Mouse (Mus musculus) liver, adult 2 months (tissue): Measurements from ENCODE around the gene Zbtb9. TPM values are rescaled to one million over a fixed set of nuclear protein-coding genes. Genes with fewer than 3 reads are reported as not detected.
A peak's percentile ranks its signal among the peaks of the same experiment; 100 is the strongest.

ENCODE experiments used
- DNase-seq: peaks from one replicate; pipeline ENCODE4 v3.0.0-alpha.2; 2011; ENCODE audit warnings: low read depth, low spot score; ENCODE audit errors: extremely low read depth
- H3K27ac ChIP-seq: fragments of 200-500 bp; replicated peaks from 2 replicates; pipeline ENCODE4 v1.5.1; 2012; ENCODE audit warnings: low read depth, mild to moderate bottlenecking, control low read depth, inconsistent platforms, low read length; ENCODE audit not compliant: insufficient read depth
- H3K27me3 ChIP-seq: fragments of 200-500 bp; 2 replicates; pipeline ENCODE4 v1.6.1; 2012; ENCODE audit warnings: mild to moderate bottlenecking, moderate library complexity, low read length, inconsistent platforms; ENCODE audit not compliant: control insufficient read depth, insufficient read depth
- H3K36me3 ChIP-seq: fragments of 200-500 bp; 2 replicates; pipeline ENCODE4 v1.6.1; 2012; ENCODE audit warnings: low read length, inconsistent platforms; ENCODE audit not compliant: control insufficient read depth, insufficient read depth
- H3K4me1 ChIP-seq: fragments of 200-500 bp; 2 replicates; pipeline ENCODE4 v1.6.1; 2011; ENCODE audit warnings: low read length; ENCODE audit not compliant: control insufficient read depth, insufficient read depth
- H3K4me3 ChIP-seq: fragments of 200-500 bp; 2 replicates; pipeline ENCODE4 v1.5.1; 2011; ENCODE audit warnings: low read depth, mild to moderate bottlenecking, control low read depth, low read length, moderate library complexity; ENCODE audit not compliant: insufficient read depth
- H3K79me2 ChIP-seq: fragments of 200-500 bp; 2 replicates; pipeline ENCODE4 v1.6.1; 2012; ENCODE audit warnings: inconsistent platforms, mild to moderate bottlenecking, low read length, moderate library complexity; ENCODE audit not compliant: control insufficient read depth, insufficient read depth
- H3K9ac ChIP-seq: fragments of 200-500 bp; 2 replicates; pipeline ENCODE4 v1.6.1; 2012; ENCODE audit warnings: low read depth, mild to moderate bottlenecking, control low read depth, inconsistent platforms, low read length
- CTCF ChIP-seq: fragments of 200-500 bp; IDR thresholded peaks from 2 replicates; pipeline ENCODE4 v1.5.1; 2011; ENCODE audit warnings: low read depth, low read length, control low read depth
- POLR2A ChIP-seq: fragments of 200-500 bp; IDR thresholded peaks from 2 replicates; pipeline ENCODE4 v1.6.1; 2011; ENCODE audit warnings: low read length, control low read depth; ENCODE audit not compliant: insufficient read depth; ENCODE audit errors: extremely low read depth
- WGBS: fragments of 180-500 bp; shearing (Covaris S2); methylation state at CpG from one replicate; pipeline ENCODE4 v1.1.7; 2018; 5-methylcytosine and 5-hydroxymethylcytosine counted together
- polyA plus RNA-seq: library from polyadenylated mRNA; depleted of rRNA; stranded (reverse); fragments of >200 nt; gene quantifications from 2 replicates; pipeline ENCODE4 v1.2.3, GENCODE M21; 2012
- total RNA-seq: library from RNA; depleted of rRNA; stranded (reverse); fragments of >200 nt; gene quantifications from 2 replicates; pipeline ENCODE4 v1.2.3, GENCODE M21; 2014

Zbtb9 gene
- total and polyA plus RNA-seq, 2 experiments = 3.3 to 3.6 TPM

DNA sequence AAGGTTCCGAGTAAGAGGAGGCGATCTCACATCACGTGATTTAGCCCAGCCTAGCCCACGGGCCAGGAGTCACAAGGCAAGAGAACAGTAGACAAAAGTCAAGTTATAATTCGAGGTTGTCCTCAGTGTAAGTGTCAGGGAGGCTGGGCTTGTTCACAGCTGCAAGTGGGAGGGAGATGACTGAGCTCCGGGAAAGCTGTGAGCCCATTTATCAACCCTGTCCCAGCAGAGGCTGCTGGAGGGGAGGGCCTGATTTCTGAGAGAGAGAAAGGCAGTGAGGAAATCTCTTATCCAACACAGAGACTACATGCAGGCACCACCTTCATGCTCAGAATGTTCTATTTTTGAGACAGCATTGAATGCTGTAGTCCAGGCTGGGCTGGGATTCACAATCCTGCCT is 39.9 kb downstream of the Zbtb9 start:
- no peak for TF ChIP-seq CTCF
- TF ChIP-seq POLR2A = no peak
- 63% methylated on average over 6 of the region's 6 CpGs for WGBS
- H3K9ac ChIP-seq = no peak overlapping the region
- H3K4me3 ChIP-seq = no peak overlapping the region
- no peak for DNase-seq
- no peaks in the 10 kb centered on the region for H3K79me2 ChIP-seq
- H3K4me1 ChIP-seq = no peaks in the 10 kb centered on the region
- no peaks in the 10 kb centered on the region for H3K36me3 ChIP-seq
- no peaks in the 10 kb centered on the region for H3K27me3 ChIP-seq
- H3K27ac ChIP-seq = no peak overlapping the region

DNA sequence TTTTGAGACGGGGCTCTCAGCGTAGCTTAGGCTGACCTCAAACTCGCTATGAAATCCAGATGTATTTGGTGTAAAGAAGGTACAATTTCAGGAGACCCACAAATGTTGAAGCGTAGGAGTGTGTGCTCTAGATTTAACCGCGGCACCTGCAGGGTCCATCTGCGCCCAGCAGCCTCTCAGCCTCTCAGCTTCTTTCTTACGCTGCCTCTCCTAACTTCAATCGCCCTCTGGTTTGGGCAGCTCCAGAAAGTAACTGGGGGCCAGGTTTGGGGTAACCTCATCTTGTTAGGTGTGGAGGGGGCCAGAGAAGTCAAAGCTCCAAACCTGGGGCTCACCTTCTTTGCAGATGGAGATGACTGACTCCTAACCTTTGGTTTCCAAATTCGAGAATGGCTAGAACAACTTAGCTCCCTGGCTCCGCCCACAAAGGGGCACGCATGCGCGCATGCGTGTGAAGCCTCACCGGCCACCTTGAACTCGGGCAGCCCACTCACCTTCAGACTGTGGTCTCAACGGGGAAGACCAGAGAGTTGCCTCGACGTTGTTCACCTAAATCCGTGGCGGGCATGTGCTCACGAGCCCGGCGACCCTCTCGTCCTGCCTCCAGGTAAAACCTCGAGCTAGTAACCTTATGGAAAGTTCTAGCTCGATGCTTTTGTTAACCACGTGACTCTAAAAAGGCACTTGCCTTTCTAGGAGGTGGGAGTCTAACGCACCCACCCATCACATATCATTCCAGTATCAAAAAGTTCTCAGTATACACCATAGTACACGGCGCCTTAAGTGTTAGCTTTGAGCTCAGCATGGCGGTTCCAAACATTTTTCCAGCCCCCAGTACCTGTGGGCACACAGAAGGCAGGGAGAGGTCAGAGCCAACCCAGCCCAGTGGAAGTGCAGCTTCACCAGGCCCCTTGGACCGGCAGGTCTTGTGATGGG is 44.9 kb downstream of the Zbtb9 start:
- no peak for TF ChIP-seq POLR2A
- no peak for TF ChIP-seq CTCF
- DNase-seq = peak; percentile 69
- peak overlapping the region; percentile 73 for H3K4me3 ChIP-seq
- no peaks in the 10 kb centered on the region for H3K79me2 ChIP-seq
- no peaks in the 10 kb centered on the region; the same call in 1 of the 2 replicates for H3K36me3 ChIP-seq
- no peaks in the 10 kb centered on the region for H3K27me3 ChIP-seq
- H3K9ac ChIP-seq = peak overlapping the region; percentile 74
- peaks cover 5% of the 10 kb centered on the region; the same call in 1 of the 2 replicates for H3K4me1 ChIP-seq
- peak overlapping the region; percentile 55 for H3K27ac ChIP-seq
- 8% methylated on average over 34 of the region's 34 CpGs for WGBS

DNA sequence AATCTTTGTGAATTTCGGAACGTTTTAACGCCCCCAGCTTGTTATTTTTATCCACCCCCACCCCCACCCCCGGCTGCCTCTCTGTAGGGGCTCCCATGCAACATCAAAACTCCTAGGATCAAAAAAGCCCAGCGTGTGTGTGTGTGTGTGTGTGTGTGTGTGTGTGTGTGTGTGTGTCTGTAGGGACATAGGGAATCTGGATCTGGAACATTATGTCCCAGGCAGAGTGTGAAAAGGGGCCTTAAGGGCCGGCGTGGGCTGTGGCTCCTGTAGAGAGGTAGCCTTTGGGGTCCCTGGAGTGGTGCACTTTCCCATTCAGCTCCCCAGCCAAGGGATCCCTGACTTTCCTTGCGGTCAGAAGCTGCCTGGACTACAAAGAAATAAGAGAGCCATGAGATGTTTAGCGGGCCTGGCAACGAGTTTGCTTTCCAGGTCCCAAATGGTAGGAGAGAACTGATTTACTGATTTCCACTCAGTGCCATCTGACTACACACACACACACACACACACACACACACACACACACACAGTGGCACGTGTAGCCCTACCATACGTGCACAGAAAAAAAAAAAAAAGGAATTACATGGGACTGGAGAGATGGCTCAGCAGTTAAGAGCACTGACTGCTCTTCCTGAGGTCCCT is 45.7 kb downstream of the Zbtb9 start:
- TF ChIP-seq CTCF = no peak
- TF ChIP-seq POLR2A = no peak
- Histone ChIP-seq H3K9ac (peak overlapping the region; percentile 1), H3K4me1 (peaks cover 5% of the 10 kb centered on the region; the same call in 1 of the 2 replicates), H3K4me3 (peak overlapping the region; percentile 73; the same call in 1 of the 2 replicates), H3K27ac (no peak overlapping the region), H3K79me2 (no peaks in the 10 kb centered on the region), H3K27me3 (no peaks in the 10 kb centered on the region), H3K36me3 (no peaks in the 10 kb centered on the region; the same call in 1 of the 2 replicates)
- WGBS = 49% methylated on average over 12 of the region's 12 CpGs
- DNase-seq = peak; percentile 28

DNA sequence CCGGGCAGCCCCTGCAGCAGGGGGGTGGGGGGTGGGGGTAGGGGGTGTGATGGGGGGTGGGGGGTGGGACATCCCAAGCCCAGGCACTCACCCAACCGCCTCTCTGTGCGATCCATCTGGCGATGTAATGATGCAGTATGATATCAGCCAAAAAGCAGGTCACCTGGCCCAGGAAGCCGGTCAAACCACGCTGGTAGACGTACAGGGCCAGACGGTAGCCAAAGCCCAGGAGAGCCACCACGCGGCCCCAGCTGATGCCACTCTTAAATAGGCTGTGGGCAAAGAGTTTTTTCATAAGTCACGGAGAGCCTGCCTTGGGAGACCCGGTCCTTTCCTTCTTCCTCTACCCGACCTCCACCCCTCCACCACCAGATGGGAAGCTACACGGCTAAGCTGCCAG is 48.1 kb downstream of the Zbtb9 start:
- no peak for DNase-seq
- TF ChIP-seq POLR2A = no peak
- TF ChIP-seq CTCF = no peak
- no peak overlapping the region for H3K4me3 ChIP-seq
- 0 out of 2 replicates have a peak, but pooled peaks cover under 1% of the 10 kb centered on the region for H3K79me2 ChIP-seq
- H3K36me3 ChIP-seq = peaks cover 2% of the 10 kb centered on the region; the same call in 1 of the 2 replicates
- WGBS = 90% methylated on average over 14 of the region's 14 CpGs
- H3K9ac ChIP-seq = no peak overlapping the region
- H3K27ac ChIP-seq = no peak overlapping the region
- no peaks in the 10 kb centered on the region for H3K27me3 ChIP-seq
- H3K4me1 ChIP-seq = peaks cover 5% of the 10 kb centered on the region; the same call in 1 of the 2 replicates

DNA sequence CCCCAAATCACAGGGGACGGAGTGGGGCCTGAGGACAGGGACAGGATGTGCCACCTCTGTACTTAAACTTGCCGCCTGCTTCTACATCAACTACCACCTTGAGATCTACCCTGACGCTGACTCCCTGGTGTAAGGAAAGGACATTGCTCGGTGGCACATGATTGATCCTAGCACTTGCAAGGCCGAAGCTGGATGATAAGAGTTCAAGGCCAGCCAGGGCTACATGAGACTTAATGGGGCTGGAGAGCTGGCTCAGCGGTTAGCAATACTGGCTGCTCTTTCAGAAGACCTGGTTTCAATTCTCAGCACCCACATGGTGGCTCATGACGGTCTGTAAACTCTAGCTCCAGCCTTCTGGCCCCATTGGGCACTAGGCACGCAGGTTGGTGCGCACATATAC is 48.8 kb downstream of the Zbtb9 start:
- Histone ChIP-seq H3K9ac (no peak overlapping the region), H3K4me3 (no peak overlapping the region), H3K79me2 (0 out of 2 replicates have a peak, but pooled peaks cover 2% of the 10 kb centered on the region), H3K27me3 (no peaks in the 10 kb centered on the region), H3K36me3 (peaks cover 2% of the 10 kb centered on the region; the same call in 1 of the 2 replicates), H3K4me1 (peaks cover 5% of the 10 kb centered on the region; the same call in 1 of the 2 replicates), H3K27ac (no peak overlapping the region)
- TF ChIP-seq CTCF (no peak), POLR2A (no peak)
- 79% methylated on average over 9 of the region's 9 CpGs for WGBS
- no peak for DNase-seq

DNA sequence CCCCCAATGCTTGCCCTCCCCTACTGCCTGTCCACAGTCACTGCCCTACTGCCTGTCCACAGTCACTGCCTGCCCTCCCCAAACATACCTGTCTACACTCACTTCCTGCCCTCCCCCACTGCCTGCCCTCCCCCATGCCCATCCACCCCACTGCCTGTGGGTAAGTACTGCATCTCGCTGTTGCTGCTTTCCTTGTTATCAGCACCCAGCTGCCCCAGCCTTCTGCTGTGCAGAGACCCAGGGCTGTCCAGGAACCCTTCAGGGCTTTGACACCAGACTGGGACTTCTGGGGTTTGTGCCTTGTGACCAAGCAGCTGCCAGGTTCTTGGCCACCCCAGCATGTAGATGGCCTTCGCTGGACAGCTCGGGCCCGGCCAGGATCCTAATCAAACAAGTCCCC is 50.4 kb downstream of the Zbtb9 start:
- Histone ChIP-seq H3K27ac (no peak overlapping the region), H3K4me3 (no peak overlapping the region), H3K27me3 (no peaks in the 10 kb centered on the region), H3K79me2 (0 out of 2 replicates have a peak, but pooled peaks cover 2% of the 10 kb centered on the region), H3K36me3 (peaks cover 2% of the 10 kb centered on the region; the same call in 1 of the 2 replicates), H3K9ac (no peak overlapping the region), H3K4me1 (peaks cover 3% of the 10 kb centered on the region; the same call in 1 of the 2 replicates)
- DNase-seq = no peak
- 83% methylated on average over 4 of the region's 4 CpGs for WGBS
- TF ChIP-seq CTCF (no peak), POLR2A (no peak)
